Mouse (Mus musculus) cortical plate, adult 2 months (tissue): ENCODE results near the gene Twf1.

ENCODE experiments used
- CTCF ChIP-seq: fragments of 200-500 bp; IDR thresholded peaks from 2 replicates; pipeline ENCODE4 v1.5.1; 2011; ENCODE audit warnings: mild to moderate bottlenecking, control low read depth, low read length; ENCODE audit not compliant: insufficient read depth; ENCODE audit errors: extremely low read depth
- POLR2A ChIP-seq: fragments of 200-500 bp; IDR thresholded peaks from 2 replicates; pipeline ENCODE4 v1.6.1; 2011; ENCODE audit warnings: mild to moderate bottlenecking, low read length, control low read depth; ENCODE audit not compliant: insufficient read depth; ENCODE audit errors: extremely low read depth

DNA sequence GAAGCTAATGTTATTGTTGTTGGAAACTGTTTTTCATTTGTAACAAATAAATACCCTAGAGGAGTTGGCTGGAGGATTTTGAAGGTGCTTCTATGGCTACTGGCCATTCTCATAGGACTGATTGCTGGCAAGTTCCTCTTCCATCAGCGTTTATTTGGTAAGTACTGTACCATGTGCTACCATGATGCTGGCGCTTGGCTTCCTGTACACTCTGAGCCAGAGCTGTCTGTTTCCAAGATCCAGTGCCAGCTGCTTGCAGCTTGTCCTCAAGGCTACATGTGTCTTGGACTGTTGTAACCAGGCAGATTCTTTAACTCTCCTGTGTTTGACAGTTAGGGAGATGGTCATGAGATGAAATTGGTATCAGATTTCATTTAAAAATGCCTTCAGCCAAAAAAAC lies 48.5 kb upstream of the Twf1 start:
- TF ChIP-seq CTCF: no peak
- TF ChIP-seq POLR2A: no peak
